Mouse (Mus musculus) lung, postnatal 25 days (tissue): ENCODE results near the gene Crat.

Source experiments
- DNase-seq: peaks from one replicate; pipeline ENCODE4 v3.0.0; 2022; ENCODE audit warnings: low spot score

Crat gene

DNA sequence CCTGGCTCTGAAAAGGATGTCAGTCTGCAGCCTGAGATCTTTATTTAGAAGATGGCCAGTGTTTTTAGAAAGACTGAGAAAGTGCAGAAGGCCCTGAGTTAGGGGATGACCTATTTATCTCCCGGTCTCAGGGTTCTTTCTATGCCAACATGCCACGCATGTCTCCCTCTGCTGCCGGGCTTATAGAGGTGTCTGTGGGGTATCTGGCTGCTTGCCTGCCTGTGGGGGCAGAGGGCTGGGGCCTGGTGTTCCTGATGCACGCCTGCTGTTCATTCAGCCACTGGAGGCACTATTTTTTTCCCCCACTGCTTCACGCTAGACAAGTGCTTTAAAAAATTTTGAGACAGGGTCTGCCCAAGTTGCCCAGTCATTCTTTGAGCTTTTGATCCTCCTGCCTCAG lies 49.4 kb downstream of the Crat start:
- no peak for DNase-seq

DNA sequence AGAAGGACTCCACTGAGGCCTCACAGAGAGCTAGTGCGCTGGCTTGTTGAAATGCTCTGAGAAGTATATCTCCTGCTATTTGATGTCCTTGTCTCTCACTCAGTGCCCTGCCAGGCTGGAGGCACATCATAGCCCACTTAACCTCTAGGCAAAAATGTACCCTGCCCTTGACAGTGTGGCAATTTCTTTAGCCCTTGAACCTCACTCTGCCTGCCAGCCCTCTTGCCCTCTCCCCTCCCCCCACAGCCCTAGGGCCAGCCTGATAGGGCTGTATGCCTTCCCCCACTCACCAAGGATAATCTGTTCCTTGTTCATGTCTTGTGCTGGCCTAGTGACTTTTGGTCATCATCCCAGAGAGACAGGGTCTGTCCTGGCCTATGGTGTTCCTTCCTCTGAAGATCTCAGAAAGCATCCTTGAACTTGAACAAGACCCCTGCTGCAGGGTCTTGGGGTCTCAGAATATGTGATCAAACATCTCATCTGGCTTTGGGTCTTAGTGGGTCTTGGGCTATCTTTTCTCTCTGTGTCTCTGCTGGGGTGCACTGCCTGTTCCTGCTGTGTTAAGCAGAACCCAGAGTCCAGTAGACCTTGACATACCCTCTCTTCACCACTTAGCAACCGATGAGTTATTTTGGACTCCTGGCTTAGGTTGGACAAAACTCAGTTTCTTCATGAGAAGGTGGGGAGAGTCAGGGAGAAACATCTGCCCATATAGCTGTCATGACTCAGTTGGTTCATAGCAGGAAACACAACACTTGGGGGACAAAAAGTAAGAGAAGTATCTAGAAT lies 50.1 kb downstream of the Crat start:
- no peak for DNase-seq

DNA sequence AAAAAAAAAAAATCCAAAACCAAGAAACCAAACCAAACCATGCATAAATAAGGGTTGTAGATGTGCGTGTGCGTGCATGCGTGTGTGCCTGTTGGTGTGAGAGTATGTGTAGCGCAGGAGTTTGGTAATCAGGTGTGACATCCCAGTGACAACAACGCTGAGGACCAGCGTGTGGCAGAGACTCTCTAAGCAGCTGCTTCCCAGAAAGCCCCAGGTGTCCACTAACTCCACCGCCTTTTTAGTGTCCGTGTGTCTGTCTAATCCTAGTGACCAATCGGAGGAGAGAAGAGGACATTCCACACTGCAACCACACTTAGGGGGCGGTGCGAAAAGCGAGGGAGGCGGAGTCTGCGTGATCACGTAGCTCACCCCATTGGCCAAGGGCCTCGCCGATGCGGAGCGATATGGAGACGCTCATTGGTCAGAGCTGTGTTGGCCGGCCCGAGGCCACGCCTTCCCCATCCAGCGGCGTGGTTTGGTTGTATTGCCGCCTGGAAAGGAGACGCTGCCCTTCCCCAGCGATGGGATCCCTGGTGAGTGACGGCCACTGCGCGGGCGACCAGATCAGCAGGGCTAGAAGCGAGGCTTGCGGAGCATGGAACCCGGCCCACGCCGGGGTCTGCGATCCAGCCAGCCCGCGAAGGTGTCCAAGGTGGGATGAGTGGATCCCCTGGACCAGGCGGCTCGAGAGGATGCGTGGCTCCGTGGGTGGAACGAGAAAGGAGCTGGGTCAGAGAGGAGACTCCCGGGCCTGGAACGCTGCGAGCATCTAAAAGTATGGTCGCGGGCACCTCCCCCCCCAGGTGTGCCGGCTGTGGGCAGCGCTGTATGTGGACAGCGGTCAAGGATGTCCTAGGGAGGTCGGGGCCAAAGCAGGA lies 51.6 kb downstream of the Crat start, which contains the start of gene Miga2:
Miga2 (plus strand) TSS at position 461 of the 878 bp plus-strand sequence.
- peak; percentile 100 for DNase-seq

GRCm38 (mm10) chr2:30362865-30363264 lies 52.7 kb downstream of the Crat start:
- DNase-seq: no peak

GRCm38 (mm10) chr2:30360626-30361025 lies 55.0 kb downstream of the Crat start:
- DNase-seq: no peak

DNA sequence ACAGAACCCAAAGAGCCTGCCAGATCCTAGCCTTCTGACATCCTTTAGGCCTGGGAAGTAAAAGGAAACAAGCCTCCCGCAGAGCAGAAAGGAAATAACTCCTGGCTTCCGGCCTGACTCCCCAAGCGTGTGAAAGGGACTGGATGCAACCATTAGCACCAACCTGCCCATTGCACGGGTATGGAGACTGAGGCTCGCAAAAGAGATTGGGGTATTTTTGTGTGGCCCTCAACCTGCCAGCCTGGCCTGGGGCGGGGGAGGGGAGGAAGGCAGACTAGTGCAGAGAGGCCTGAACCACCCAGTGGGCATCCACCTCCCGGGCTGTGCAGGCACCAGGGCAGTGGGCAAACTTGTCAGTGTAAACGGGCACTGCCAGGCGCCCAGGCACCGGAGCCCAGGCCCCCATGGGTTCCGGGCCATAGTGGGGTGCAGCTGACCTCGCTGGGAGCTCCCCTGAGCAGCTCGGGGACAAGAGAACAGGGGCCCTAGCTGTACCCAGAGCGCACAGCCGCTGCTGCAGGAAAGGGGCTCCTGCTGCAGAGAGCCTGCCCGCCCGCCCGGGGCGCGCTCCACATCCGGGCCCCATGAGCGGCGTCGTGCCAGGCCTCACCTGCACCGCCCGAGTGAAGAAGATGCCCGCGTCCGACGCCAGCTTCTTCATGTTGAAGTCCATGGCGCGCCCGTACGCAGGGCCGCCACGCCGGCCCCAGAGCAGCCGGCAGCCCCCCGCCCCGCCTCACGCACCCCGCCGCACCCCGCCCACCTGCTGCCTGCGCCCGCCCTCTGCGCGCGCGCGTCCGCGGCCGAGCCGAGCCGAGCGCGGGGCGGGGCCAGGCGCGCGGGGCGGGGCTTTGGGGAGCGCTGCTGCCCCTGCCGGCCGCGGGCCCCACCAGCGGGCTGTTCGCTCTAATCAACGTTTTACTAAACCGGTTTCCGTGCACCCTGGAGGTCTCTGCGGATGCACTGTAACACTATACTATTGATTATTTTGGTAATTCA lies 56.8 kb downstream of the Crat start, which contains the start of gene Sh3glb2:
Sh3glb2 (minus strand) TSS at position 805 of the 999 bp plus-strand sequence.
- DNase-seq: peak; percentile 75

GRCm38 (mm10) chr2:30357552-30358510 lies 57.8 kb downstream of the Crat start:
- no peak for DNase-seq

- no peak for DNase-seq
Measured at GRCm38 (mm10) chr2:30356906-30357305, 58.7 kb downstream of the Crat start.

DNA sequence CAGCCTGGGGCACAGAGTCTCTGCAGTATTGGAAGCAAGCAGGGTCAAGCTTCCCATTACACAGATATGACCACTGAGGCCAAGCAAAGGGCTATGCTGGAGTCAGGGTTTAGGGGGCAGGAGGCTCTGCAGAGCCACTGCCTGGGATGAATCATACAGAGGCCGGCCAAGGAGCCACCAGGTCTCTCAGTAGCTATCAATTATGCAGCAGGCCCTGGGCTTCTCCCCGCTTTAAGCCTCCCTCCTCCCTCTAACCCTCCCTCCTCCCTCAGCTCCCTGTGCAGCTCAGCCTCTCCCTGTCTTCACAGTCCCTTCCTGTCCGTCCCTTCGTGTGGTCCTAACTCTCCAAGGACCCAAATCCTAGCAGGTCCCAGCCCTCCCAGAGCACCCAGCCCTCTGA lies 59.3 kb downstream of the Crat start:
- DNase-seq: no peak

- no peak for DNase-seq
Measured at GRCm38 (mm10) chr2:30355861-30356260, 59.8 kb downstream of the Crat start.

DNA sequence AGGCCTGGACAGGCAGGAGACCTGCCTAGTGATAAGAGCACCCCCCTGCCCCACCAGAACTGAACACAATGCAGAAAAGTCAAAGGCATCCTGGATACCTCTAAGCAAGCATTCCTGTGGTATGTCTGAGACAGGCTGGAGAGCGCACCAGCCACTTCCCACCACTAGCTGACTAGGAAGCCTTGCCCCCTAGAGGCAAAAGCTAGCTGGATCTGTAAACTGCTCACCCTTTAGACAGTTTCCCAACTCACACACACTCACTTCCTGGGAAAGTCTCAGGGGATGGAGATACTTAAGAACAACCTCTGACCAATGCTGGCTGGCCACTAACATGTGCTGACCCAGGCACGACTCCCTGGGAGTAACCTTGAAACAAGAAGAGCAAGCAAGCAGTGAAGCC lies 64.5 kb downstream of the Crat start:
- DNase-seq: no peak
